Mouse (Mus musculus) common myeloid progenitor, adult 5-6 weeks (primary cell): Measurements from ENCODE around the gene Cenpb. TPM values are rescaled to one million over a fixed set of nuclear protein-coding genes. Genes with fewer than 3 reads are reported as not detected.

Source experiments
- ATAC-seq: replicated peaks from 2 replicates; pipeline ENCODE4 v1.8.0; 2016; ENCODE audit warnings: low read depth, mild to moderate bottlenecking, moderate TSS enrichment, inconsistent platforms; ENCODE audit not compliant: poor library complexity, severe bottlenecking
- total RNA-seq: library from RNA; stranded (forward); fragments of 200-1000, 187-1606 nt; gene quantifications from 2 replicates; pipeline ENCODE4 v1.2.3, GENCODE M21; 2017

Cenpb gene
- total RNA-seq, 1 experiment from 2014 or later, result 18.7 TPM

- no peak; the same call in 1 of the 2 replicates for ATAC-seq
Measured at GRCm38 (mm10) chr2:131171401-131172104, 8.3 kb downstream of the Cenpb start.

GRCm38 (mm10) chr2:131170936-131171335 lies 8.9 kb downstream of the Cenpb start:
- no peak for ATAC-seq

GRCm38 (mm10) chr2:131168914-131169313 lies 11.0 kb downstream of the Cenpb start:
- ATAC-seq, result no peak

- no peak for ATAC-seq
Measured at GRCm38 (mm10) chr2:131167984-131168383, 11.9 kb downstream of the Cenpb start.

- ATAC-seq, result no peak
Measured at GRCm38 (mm10) chr2:131166172-131166571, 13.7 kb downstream of the Cenpb start.

GRCm38 (mm10) chr2:131163924-131164323 lies 15.9 kb downstream of the Cenpb start:
- no peak for ATAC-seq

GRCm38 (mm10) chr2:131160671-131161111 lies 19.2 kb downstream of the Cenpb start:
- peak; percentile 27 for ATAC-seq

- peak; percentile 96 for ATAC-seq
Measured at GRCm38 (mm10) chr2:131159938-131160581, 19.8 kb downstream of the Cenpb start, which contains the start of gene 1700037H04Rik. Gene 1700037H04Rik, minus strand, starts transcription at chr2:131160081.

GRCm38 (mm10) chr2:131159491-131159910 lies 20.4 kb downstream of the Cenpb start:
- peak; percentile 21; the same call in 1 of the 2 replicates for ATAC-seq

- no peak for ATAC-seq
Measured at GRCm38 (mm10) chr2:131156987-131157386, 22.9 kb downstream of the Cenpb start.

GRCm38 (mm10) chr2:131154036-131154435 lies 25.8 kb downstream of the Cenpb start:
- ATAC-seq, result no peak

GRCm38 (mm10) chr2:131152166-131152730 lies 27.6 kb downstream of the Cenpb start:
- ATAC-seq, result peak; percentile 37; the same call in 1 of the 2 replicates

GRCm38 (mm10) chr2:131149254-131149578 lies 30.7 kb downstream of the Cenpb start:
- ATAC-seq, result no peak

- no peak for ATAC-seq
Measured at GRCm38 (mm10) chr2:131148353-131149253, 31.3 kb downstream of the Cenpb start.

GRCm38 (mm10) chr2:131147043-131147365 lies 32.9 kb downstream of the Cenpb start:
- ATAC-seq, result no peak

GRCm38 (mm10) chr2:131146193-131147042 lies 33.4 kb downstream of the Cenpb start:
- ATAC-seq, result no peak

- no peak for ATAC-seq
Measured at GRCm38 (mm10) chr2:131145536-131145935, 34.3 kb downstream of the Cenpb start.

- ATAC-seq, result no peak
Measured at GRCm38 (mm10) chr2:131145121-131145520, 34.7 kb downstream of the Cenpb start.

- ATAC-seq, result no peak
Measured at GRCm38 (mm10) chr2:131143007-131143780, 36.7 kb downstream of the Cenpb start.
